Comparison of ENCODE assay signal across 8 mouse cellular contexts in the genomic region with DNA sequence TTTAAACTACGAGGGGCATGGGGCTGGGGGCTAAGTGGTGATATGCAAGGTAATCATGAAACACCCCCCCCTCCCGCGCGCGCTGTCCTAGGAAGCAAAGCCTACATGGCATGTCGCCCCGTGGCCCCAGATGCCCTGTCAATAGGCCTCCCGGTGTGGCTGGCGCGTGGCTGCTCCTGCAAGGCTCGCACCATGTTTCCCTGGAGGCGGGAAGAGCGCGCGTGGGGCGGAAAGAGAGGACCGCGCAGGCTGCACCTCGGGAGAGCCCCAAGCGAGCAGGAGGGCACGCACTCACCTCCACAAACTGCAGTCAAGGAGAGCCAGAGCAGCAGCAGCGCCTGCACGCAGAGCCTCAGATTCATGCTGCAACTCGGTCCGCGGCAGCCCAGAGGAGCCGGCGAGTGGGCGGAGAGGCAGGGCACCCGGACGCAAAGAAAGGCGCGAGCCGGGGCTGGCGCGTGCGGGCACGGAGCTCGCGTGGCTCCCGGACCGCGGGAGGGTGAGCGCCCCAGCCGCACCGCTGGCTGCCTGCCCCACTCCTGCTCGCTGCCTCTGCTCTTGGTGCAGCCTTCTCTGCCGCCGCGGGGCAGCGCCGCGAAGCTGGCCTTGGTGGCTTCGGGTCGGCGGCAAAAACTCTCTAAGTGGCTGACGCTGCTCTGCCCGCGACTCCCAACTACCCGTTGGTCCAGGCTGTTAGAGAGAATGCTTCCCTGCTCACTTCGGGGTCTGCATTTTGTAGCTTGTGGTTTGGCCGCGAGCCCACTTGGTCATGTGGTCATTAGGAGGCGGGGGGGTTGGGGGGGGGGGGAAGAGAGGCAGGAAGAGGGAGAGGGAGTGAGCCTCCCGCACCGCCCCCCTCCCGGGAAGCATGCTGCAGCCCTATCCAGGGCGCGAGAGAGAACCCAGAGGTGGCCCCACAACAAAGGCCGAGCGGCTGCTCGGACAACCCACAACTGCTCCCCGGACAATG. TPM values are rescaled to one million over a fixed set of nuclear protein-coding genes. Genes with fewer than 3 reads are reported as not detected.
DNase-seq lines count a peak whose midpoint lies in the region; ATAC-seq and TF ChIP-seq lines count a peak whose summit lies in the region.

Gene Apln (minus strand): TSS at position 710 of the 970 bp plus-strand sequence.

- CTCF ChIA-PET in Patski (lab: Charles Lee): interaction anchor here (1.4 kb wide), 1 partner anchor 15 kb away, joined by 4 read pairs; no protein-coding TSS in a partner anchor

- peak; percentile 61 for ATAC-seq in Patski
- ATAC-seq in heart, embryonic 13.5 days (ENCODE audit: extremely low read depth, insufficient number of reproducible peaks, low FRiP score, low TSS enrichment): no peak
- no peak for ATAC-seq in liver, postnatal 0 days
- ATAC-seq in megakaryocyte-erythroid progenitor cell, adult 5-6 weeks (replicated peaks; ENCODE audit: low FRiP score, low TSS enrichment, poor library complexity, severe bottlenecking): no peak

- H3K27ac ChIP-seq in heart, embryonic 13.5 days (replicated peaks): no peak within 1 kb of the TSS
- no peak within 1 kb of the TSS for H3K27ac ChIP-seq in liver, postnatal 0 days (ENCODE audit: low read depth)
- peak within 1 kb of the TSS; percentile 8; the same call in 1 of the 2 replicates for H3K27ac ChIP-seq in olfactory bulb, adult 2 months (ENCODE audit: insufficient read depth, low read depth, low read length)

- no peak for TF ChIP-seq EP300 in liver, postnatal 0 days (IDR thresholded peaks at IDR 0.05; ENCODE audit: low read depth)

- H3K4me1 ChIP-seq in heart, embryonic 13.5 days: peaks cover 5% of the 10 kb centered on the region; the same call in 1 of the 2 replicates
- H3K4me1 ChIP-seq in liver, postnatal 0 days (ENCODE audit: insufficient read depth): no peaks in the 10 kb centered on the region
- H3K4me1 ChIP-seq in olfactory bulb, adult 2 months (ENCODE audit: control insufficient read depth, insufficient read depth, low read length): peaks cover 10% of the 10 kb centered on the region; the same call in 1 of the 2 replicates

- peak within 1 kb of the TSS; percentile 81 for H3K4me2 ChIP-seq in heart, embryonic 13.5 days
- peak within 1 kb of the TSS; percentile 66 for H3K4me2 ChIP-seq in liver, postnatal 0 days (ENCODE audit: low read depth, low read length)

- DNase-seq in 3T3-L1 (ENCODE audit: low read depth, low spot score): peak; percentile 48
- DNase-seq in Patski (ENCODE audit: low read depth, low spot score): no peak
- peak; percentile 42 for DNase-seq in embryo, embryonic 10.5 days (ENCODE audit: low spot score)
- DNase-seq in kidney, postnatal 10 days: peak; percentile 76
- no peak for DNase-seq in liver, postnatal 0 days

- 11% methylated on average over 43 of the region's 73 CpGs for WGBS in heart, embryonic 13.5 days
- WGBS in liver, postnatal 0 days (ENCODE audit: insufficient replicate concordance): 17% methylated on average over 62 of the region's 73 CpGs
- 23% methylated on average over 70 of the region's 73 CpGs for WGBS in olfactory bulb, adult 2 months

- TF ChIP-seq POLR2A in olfactory bulb, adult 2 months (IDR thresholded peaks at IDR 0.05; ENCODE audit: insufficient read depth, low read depth, low read length): no peak

- H3K9ac ChIP-seq in heart, embryonic 13.5 days: peak within 1 kb of the TSS; percentile 76
- no peak within 1 kb of the TSS for H3K9ac ChIP-seq in liver, postnatal 0 days (replicated peaks)

- no peaks in the 10 kb centered on the region for H3K9me3 ChIP-seq in heart, embryonic 13.5 days
- H3K9me3 ChIP-seq in liver, postnatal 0 days (ENCODE audit: low read length): no peaks in the 10 kb centered on the region

- POLR2A ChIA-PET in Patski (lab: Charles Lee): no interaction called here

- no peaks in the 10 kb centered on the region for H3K27me3 ChIP-seq in Patski
- H3K27me3 ChIP-seq in heart, embryonic 13.5 days (replicated peaks): peaks cover 69% of the 10 kb centered on the region
- H3K27me3 ChIP-seq in liver, postnatal 0 days (ENCODE audit: insufficient read depth, low read length): peaks cover 39% of the 10 kb centered on the region

- no peaks in the 10 kb centered on the region for H3K36me3 ChIP-seq in heart, embryonic 13.5 days
- H3K36me3 ChIP-seq in liver, postnatal 0 days (replicated peaks; ENCODE audit: insufficient read depth, low read length): no peaks in the 10 kb centered on the region

- TF ChIP-seq CTCF in Patski (IDR thresholded peaks at IDR 0.05): no peak
- TF ChIP-seq CTCF in liver, postnatal 0 days (IDR thresholded peaks at IDR 0.05; ENCODE audit: low read depth): no peak
- TF ChIP-seq CTCF in olfactory bulb, adult 2 months (IDR thresholded peaks at IDR 0.05; ENCODE audit: insufficient read depth, low read depth, low read length): no peak

- in situ Hi-C loops in Patski (cut with MboI; ENCODE audit: low pct_unique_long_range_greater_than_20kb): no loop called here

- H3K4me3 ChIP-seq in heart, embryonic 13.5 days: peak within 1 kb of the TSS; percentile 57
- H3K4me3 ChIP-seq in liver, postnatal 0 days (ENCODE audit: low read depth, low read length): peak within 1 kb of the TSS; percentile 40
- peak within 1 kb of the TSS; percentile 50 for H3K4me3 ChIP-seq in olfactory bulb, adult 2 months (ENCODE audit: insufficient read depth, low read depth, low read length)

RNA-seq across cellular contexts. Expression of gene Apln, which starts in this region (rescaled TPM):
- 2.3 TPM for polyA plus RNA-seq in Patski (2021)
- polyA plus RNA-seq in heart, embryonic 13.5 days (2015; fragmentation: Nextera tagmentation; extraction: Ambion mirVana): 5.6 and 6.0 TPM in 2 replicates
- polyA plus RNA-seq in liver, postnatal 0 days (2015; fragmentation: Nextera tagmentation; extraction: Ambion mirVana): 0.12 and 0.19 TPM in 2 replicates
- not detected in 2 replicates for polyA plus RNA-seq in olfactory bulb, adult 2 months (2012; ENCODE audit: insufficient read depth, insufficient read length, low replicate concordance, missing spikeins)
- 0.28 TPM in 1 of 2 replicates, not detected in the other for total RNA-seq in megakaryocyte-erythroid progenitor cell, adult 5-6 weeks (2014; fragmentation: Nextera tagmentation)
- total RNA-seq in megakaryocyte-erythroid progenitor cell, adult 5-6 weeks (2017): 0.27 TPM in 1 of 2 replicates, not detected in the other

Comparison
In these comparisons a context has a peak if more than half of its experiments do, and no peak if none do; other contexts are left out.
1. DNase-seq: peak in 3T3-L1 (single experiment), embryo, embryonic 10.5 days (single experiment) and kidney, postnatal 10 days (single experiment); none in Patski (single experiment) and liver, postnatal 0 days (single experiment).
2. Peak in every context shown above with its lines, with median percentiles within 50 percentile points of each other: H3K4me3 ChIP-seq.